Mouse (Mus musculus): Measurements from ENCODE around the gene 1700020A23Rik. TPM values are rescaled to one million over a fixed set of nuclear protein-coding genes. Genes with fewer than 3 reads are reported as not detected.
A peak's percentile ranks its signal among the peaks of the same experiment; 100 is the strongest.

Gene 1700020A23Rik
- total RNA-seq, 1 experiment = not detected

DNA sequence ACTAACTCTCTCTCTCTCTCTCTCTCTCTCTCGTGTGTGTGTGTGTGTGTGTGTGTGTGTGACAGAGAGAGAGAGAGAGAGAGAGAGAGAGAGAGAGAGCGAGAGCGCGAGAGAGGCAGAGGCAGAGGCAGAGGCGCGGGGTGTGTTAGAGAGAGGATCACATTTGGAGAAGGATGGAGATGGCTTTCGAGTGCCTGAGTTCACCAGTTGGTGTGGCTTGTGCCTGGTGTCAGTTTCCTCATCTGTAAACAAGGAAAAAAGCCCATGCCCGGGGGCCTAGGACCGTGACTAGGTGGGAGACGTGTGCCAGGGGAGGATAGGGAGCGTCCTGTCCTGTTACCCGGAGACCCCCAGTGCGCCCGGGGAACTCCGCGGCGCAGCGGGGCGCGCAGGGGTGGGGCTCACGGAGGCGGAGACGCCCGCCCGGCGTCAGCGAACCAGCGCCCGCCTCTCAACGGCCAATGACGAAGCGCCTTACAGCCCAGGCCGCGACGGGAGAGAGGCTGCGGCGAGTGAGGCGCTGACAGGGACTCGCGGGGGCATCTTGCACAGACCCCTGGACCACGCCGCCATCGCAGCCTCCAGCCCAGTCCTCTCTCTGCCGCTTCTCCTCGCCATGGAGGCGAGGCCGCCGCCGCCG lies 44.9 kb downstream of the 1700020A23Rik start, which contains the start of gene Ptpra:
Gene Ptpra, plus strand, starts transcription at position 485 of the 640 bp plus-strand sequence.
- Histone ChIP-seq H3K27ac (ENCODE audit: insufficient read depth, low read depth, low read length, poor library complexity, severe bottlenecking) (no peak within 1 kb of the TSS), H3K4me3 (ENCODE audit: insufficient read depth in 1 of 2, low read depth in 1 of 2, low read length in 2 of 2, poor library complexity in 1 of 2, severe bottlenecking in 1 of 2) (peak within 1 kb of the TSS; percentile 85 to 96), H3K36me3 (ENCODE audit: control insufficient read depth, insufficient read depth, low read length, poor library complexity, severe bottlenecking) (0 out of 2 replicates have a peak, but pooled peaks cover 3% of the 10 kb centered on the region), H3K9ac (ENCODE audit: insufficient read depth, low read depth, low read length, poor library complexity, severe bottlenecking) (peak within 1 kb of the TSS; percentile 89), H3K4me1 (ENCODE audit: control insufficient read depth in 2 of 2, insufficient read depth in 2 of 2, low read length in 2 of 2, poor library complexity in 1 of 2) (no peaks in the 10 kb centered on the region), H3K9me3 (ENCODE audit: control insufficient read depth, insufficient read depth, low read depth, low read length) (no peaks in the 10 kb centered on the region)
- in situ Hi-C loops (cut with MboI; ENCODE audit: low sequenced_read_pairs in 2 of 2, unreplicated experiment in 2 of 2) = no loop called here
- peak; percentile 69 for DNase-seq (ENCODE audit: low read depth, low spot score)
- TF ChIP-seq HCFC1 (IDR thresholded peaks at IDR 0.05; ENCODE audit: borderline replicate concordance, insufficient read depth, low read length) = 0 out of 2 replicates have a peak, but pooled peaks have one; percentile 40
- no peak for TF ChIP-seq ZC3H11A (IDR thresholded peaks at IDR 0.05; ENCODE audit: borderline replicate concordance, low read depth, low read length)
- TF ChIP-seq CHD2 (IDR thresholded peaks at IDR 0.05; ENCODE audit: low read depth, low read length) = no peak

DNA sequence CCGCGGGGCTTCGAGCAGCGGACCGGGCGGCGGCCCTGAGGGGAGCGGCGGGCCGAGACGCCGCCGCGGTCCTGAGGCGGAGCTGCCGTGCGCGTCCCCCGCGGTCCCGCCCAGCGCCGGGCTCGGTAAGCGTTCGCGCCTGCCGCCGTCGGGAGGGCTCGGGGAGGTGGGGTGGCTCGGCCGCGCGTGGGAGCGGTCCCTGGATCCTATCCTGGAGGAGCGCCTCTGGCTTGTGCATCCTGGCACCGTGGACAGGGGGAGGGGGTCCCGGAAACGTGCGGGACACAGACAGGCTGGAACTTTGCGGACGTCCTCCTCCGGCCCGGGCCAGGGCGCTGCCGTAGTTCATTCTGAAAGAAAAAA lies 45.4 kb downstream of the 1700020A23Rik start:
- Histone ChIP-seq H3K27ac (ENCODE audit: insufficient read depth, low read depth, low read length, poor library complexity, severe bottlenecking) (no peak overlapping the region), H3K9ac (ENCODE audit: insufficient read depth, low read depth, low read length, poor library complexity, severe bottlenecking) (peak overlapping the region; percentile 89), H3K4me1 (ENCODE audit: control insufficient read depth in 2 of 2, insufficient read depth in 2 of 2, low read length in 2 of 2, poor library complexity in 1 of 2) (no peaks in the 10 kb centered on the region), H3K36me3 (ENCODE audit: control insufficient read depth, insufficient read depth, low read length, poor library complexity, severe bottlenecking) (0 out of 2 replicates have a peak, but pooled peaks cover 2% of the 10 kb centered on the region), H3K9me3 (ENCODE audit: control insufficient read depth, insufficient read depth, low read depth, low read length) (no peaks in the 10 kb centered on the region), H3K4me3 (ENCODE audit: insufficient read depth in 1 of 2, low read depth in 1 of 2, low read length in 2 of 2, poor library complexity in 1 of 2, severe bottlenecking in 1 of 2) (peak overlapping the region; percentile 85 to 96)
- in situ Hi-C loops (cut with MboI; ENCODE audit: low sequenced_read_pairs in 2 of 2, unreplicated experiment in 2 of 2) = no loop called here
- DNase-seq (ENCODE audit: low read depth, low spot score) = no peak
- no peak for TF ChIP-seq ZNF384 (IDR thresholded peaks at IDR 0.05; ENCODE audit: low read depth, low read length)
- no peak for TF ChIP-seq ZC3H11A (IDR thresholded peaks at IDR 0.05; ENCODE audit: borderline replicate concordance, low read depth, low read length)
- no peak for TF ChIP-seq MAFK (IDR thresholded peaks at IDR 0.05; ENCODE audit: insufficient read depth, low read depth, low read length)
- no peak for TF ChIP-seq CHD2 (IDR thresholded peaks at IDR 0.05; ENCODE audit: low read depth, low read length)
- TF ChIP-seq HCFC1 (IDR thresholded peaks at IDR 0.05; ENCODE audit: borderline replicate concordance, insufficient read depth, low read length) = no peak

DNA sequence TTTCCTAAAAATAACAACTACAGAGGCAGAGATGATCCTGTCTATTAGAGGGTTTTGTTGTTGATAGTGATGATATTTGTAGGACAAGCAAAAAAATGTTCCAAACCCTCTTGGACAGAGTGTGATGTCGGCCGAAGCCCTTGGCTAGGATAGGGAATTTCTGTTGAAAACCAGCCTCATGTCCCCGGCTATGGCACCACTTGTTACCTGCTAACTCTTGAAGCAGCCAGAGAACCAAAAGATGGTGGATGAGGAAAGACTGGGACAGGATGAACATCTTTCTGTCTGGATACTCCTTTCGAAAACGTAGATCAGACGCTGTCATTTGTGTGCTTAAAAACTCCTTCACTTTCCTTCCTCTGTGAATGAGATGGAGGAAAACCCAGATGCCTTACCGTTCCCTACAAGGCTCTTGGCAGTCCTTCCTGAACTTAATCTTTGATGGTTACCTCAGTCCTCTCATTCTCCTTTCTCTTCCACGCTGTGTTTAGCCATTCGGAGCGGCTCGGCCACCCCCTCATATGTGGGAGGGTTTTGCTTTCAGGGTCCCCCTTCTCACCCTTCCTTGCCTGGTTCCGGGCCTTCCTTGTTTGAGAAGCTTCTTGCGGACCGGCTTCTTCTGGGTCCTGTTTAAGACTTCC lies 46.1 kb downstream of the 1700020A23Rik start:
- no peak overlapping the region for H3K9ac ChIP-seq (ENCODE audit: insufficient read depth, low read depth, low read length, poor library complexity, severe bottlenecking)
- H3K27ac ChIP-seq (ENCODE audit: insufficient read depth, low read depth, low read length, poor library complexity, severe bottlenecking) = no peak overlapping the region
- in situ Hi-C loops (cut with MboI; ENCODE audit: low sequenced_read_pairs in 2 of 2, unreplicated experiment in 2 of 2) = no loop called here
- no peaks in the 10 kb centered on the region for H3K4me1 ChIP-seq (ENCODE audit: control insufficient read depth in 2 of 2, insufficient read depth in 2 of 2, low read length in 2 of 2, poor library complexity in 1 of 2)
- no peak for TF ChIP-seq ZNF384 (IDR thresholded peaks at IDR 0.05; ENCODE audit: low read depth, low read length)
- TF ChIP-seq CHD2 (IDR thresholded peaks at IDR 0.05; ENCODE audit: low read depth, low read length) = no peak
- TF ChIP-seq MAFK (IDR thresholded peaks at IDR 0.05; ENCODE audit: insufficient read depth, low read depth, low read length) = no peak
- TF ChIP-seq ZC3H11A (IDR thresholded peaks at IDR 0.05; ENCODE audit: borderline replicate concordance, low read depth, low read length) = no peak
- TF ChIP-seq HCFC1 (IDR thresholded peaks at IDR 0.05; ENCODE audit: borderline replicate concordance, insufficient read depth, low read length) = no peak
- H3K36me3 ChIP-seq (ENCODE audit: control insufficient read depth, insufficient read depth, low read length, poor library complexity, severe bottlenecking) = no peaks in the 10 kb centered on the region
- H3K9me3 ChIP-seq (ENCODE audit: control insufficient read depth, insufficient read depth, low read depth, low read length) = no peaks in the 10 kb centered on the region
- no peak for DNase-seq (ENCODE audit: low read depth, low spot score)
- H3K4me3 ChIP-seq (ENCODE audit: insufficient read depth in 1 of 2, low read depth in 1 of 2, low read length in 2 of 2, poor library complexity in 1 of 2, severe bottlenecking in 1 of 2) = peak overlapping the region; percentile 85 to 96; a peak in 2 of 4 replicates

DNA sequence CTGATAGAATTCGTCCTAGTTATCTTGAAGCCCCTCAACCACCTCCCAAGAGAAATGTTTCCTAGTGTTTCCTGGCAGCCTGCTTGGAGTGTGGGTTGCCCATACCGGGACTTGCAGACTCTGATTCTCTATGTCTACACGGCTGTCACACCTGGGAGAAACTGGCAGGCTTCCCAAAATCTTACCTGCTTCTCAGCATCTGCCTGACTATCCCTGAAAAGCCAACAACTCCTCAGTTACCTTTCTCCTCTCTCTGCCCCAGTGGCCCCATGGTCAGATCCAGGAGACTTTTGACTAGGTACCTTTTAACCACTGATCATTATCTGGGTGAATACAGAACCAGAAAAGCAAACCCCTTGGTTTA lies 46.6 kb downstream of the 1700020A23Rik start:
- no peak overlapping the region for H3K27ac ChIP-seq (ENCODE audit: insufficient read depth, low read depth, low read length, poor library complexity, severe bottlenecking)
- H3K4me3 ChIP-seq (ENCODE audit: insufficient read depth in 1 of 2, low read depth in 1 of 2, low read length in 2 of 2, poor library complexity in 1 of 2, severe bottlenecking in 1 of 2) = no peak overlapping the region
- in situ Hi-C loops (cut with MboI; ENCODE audit: low sequenced_read_pairs in 2 of 2, unreplicated experiment in 2 of 2) = no loop called here
- H3K4me1 ChIP-seq (ENCODE audit: control insufficient read depth in 2 of 2, insufficient read depth in 2 of 2, low read length in 2 of 2, poor library complexity in 1 of 2) = no peaks in the 10 kb centered on the region
- no peak for TF ChIP-seq MAFK (IDR thresholded peaks at IDR 0.05; ENCODE audit: insufficient read depth, low read depth, low read length)
- TF ChIP-seq CHD2 (IDR thresholded peaks at IDR 0.05; ENCODE audit: low read depth, low read length) = no peak
- no peak for TF ChIP-seq ZNF384 (IDR thresholded peaks at IDR 0.05; ENCODE audit: low read depth, low read length)
- no peak for TF ChIP-seq ZC3H11A (IDR thresholded peaks at IDR 0.05; ENCODE audit: borderline replicate concordance, low read depth, low read length)
- TF ChIP-seq HCFC1 (IDR thresholded peaks at IDR 0.05; ENCODE audit: borderline replicate concordance, insufficient read depth, low read length) = no peak
- H3K9ac ChIP-seq (ENCODE audit: insufficient read depth, low read depth, low read length, poor library complexity, severe bottlenecking) = no peak overlapping the region
- no peaks in the 10 kb centered on the region for H3K9me3 ChIP-seq (ENCODE audit: control insufficient read depth, insufficient read depth, low read depth, low read length)
- no peak for DNase-seq (ENCODE audit: low read depth, low spot score)
- no peaks in the 10 kb centered on the region for H3K36me3 ChIP-seq (ENCODE audit: control insufficient read depth, insufficient read depth, low read length, poor library complexity, severe bottlenecking)

All from ES-E14 (cell line).